Mouse (Mus musculus) lung, postnatal 10 days (tissue): ENCODE results near the gene Olfr1254.

Experiments
- DNase-seq: peaks from one replicate; pipeline ENCODE4 v3.0.0; 2021

The Olfr1254 gene

GRCm38 (mm10) chr2:89793519-89793918 lies at the start of gene Olfr1254:
TSS of gene Olfr1254 (minus strand) at chr2:89793619.
- no peak for DNase-seq

- DNase-seq: no peak
Measured at GRCm38 (mm10) chr2:89841455-89841854, 48.0 kb upstream of the Olfr1254 start, which contains the start of gene Olfr1256. TSS of gene Olfr1256 (minus strand) at chr2:89841555.

DNA sequence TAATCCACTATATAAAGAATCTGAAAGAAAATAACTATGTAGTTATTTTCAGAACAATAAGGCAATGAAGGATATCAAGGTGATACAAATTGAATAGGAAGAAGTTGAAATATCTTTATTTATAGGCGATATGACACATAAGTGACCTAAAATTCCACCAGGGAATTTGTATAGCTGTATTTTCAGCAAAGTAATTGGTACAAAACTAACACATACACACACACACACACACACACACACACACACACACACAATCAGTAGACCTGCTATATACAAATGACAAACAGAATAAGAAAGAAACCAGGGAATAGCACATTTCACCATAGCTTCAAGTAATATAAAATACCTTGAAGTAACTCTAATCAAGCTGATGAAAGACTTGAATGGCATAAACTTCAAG lies 26.8 kb upstream of the Olfr1254 start:
- DNase-seq: no peak

GRCm38 (mm10) chr2:89811751-89812150 lies 18.3 kb upstream of the Olfr1254 start, which contains the start of gene Olfr1255:
TSS of gene Olfr1255 (plus strand) at chr2:89812051.
- no peak for DNase-seq

- DNase-seq: no peak
Measured at GRCm38 (mm10) chr2:89810751-89811150, 17.3 kb upstream of the Olfr1254 start.

DNA sequence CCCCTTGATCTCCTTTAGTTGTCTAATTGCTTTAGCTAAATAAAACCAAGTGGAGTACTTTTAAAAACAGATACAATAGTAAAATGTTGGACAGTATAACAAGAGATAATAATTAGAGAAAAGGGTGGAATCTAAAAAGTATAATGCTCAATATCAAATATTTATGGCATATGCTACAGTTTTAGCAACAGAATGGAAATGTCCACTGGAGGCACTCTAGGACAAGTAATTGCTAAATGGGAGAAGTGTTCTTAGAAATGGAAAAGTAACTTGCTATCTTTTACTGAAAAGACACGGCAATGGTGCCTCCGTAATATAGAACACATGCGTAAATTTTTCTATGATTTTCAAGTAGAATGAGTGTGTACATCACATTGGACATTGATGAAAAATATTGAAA lies 6.2 kb upstream of the Olfr1254 start:
- DNase-seq: no peak

GRCm38 (mm10) chr2:89756990-89757389 lies 36.4 kb downstream of the Olfr1254 start, which contains the start of gene Olfr1253:
TSS of gene Olfr1253 (minus strand) at chr2:89757090.
- no peak for DNase-seq
